Mouse (Mus musculus) ES-E14 (cell line): ENCODE measurements at regions not wholly inside any gene's neighbourhood (a gene's known extent, or its start where the extent isn't known, plus 50 kb on each side); places are given as distances from the start of the nearest gene placed in this dataset.
"Not testable (repeated sequence)": the region's sequence is repeated elsewhere in the genome, so short reads cannot be mapped to it uniquely, and the experiment has no call there.

Experiments used
- DNase-seq: peaks from one replicate; pipeline ENCODE4 v3.0.0-alpha.2; 2013; ENCODE audit warnings: low read depth, low spot score
- H3K27ac ChIP-seq: 2 replicates; pipeline ENCODE4 v1.5.1; 2012; ENCODE audit warnings: low read depth, mild to moderate bottlenecking, low read length, moderate library complexity, mixed read lengths; ENCODE audit not compliant: poor library complexity, insufficient read depth, severe bottlenecking
- H3K36me3 ChIP-seq: 2 replicates; pipeline ENCODE4 v1.6.1; 2012; ENCODE audit warnings: mild to moderate bottlenecking, low read length, moderate library complexity, mixed read lengths; ENCODE audit not compliant: control insufficient read depth, poor library complexity, insufficient read depth, severe bottlenecking
- H3K4me1 ChIP-seq, 2 experiments: fragments of 150-350 bp in 1 of 2; sonication (generic) in 1 of 2; 2 replicates each; pipeline ENCODE4 v1.6.1; 2012; ENCODE audit warnings: low read length in 2 of 2, mild to moderate bottlenecking in 1 of 2, mixed read lengths in 1 of 2; ENCODE audit not compliant: control insufficient read depth in 2 of 2, insufficient read depth in 2 of 2, poor library complexity in 1 of 2
- H3K4me3 ChIP-seq, 2 experiments: fragments of 150-350 bp in 1 of 2; sonication (generic) in 1 of 2; 2 replicates each; pipeline ENCODE4 v1.5.1; 2012; ENCODE audit warnings: low read length in 2 of 2, low read depth in 1 of 2, mild to moderate bottlenecking in 1 of 2, mixed read lengths in 1 of 2; ENCODE audit not compliant: insufficient read depth in 1 of 2, poor library complexity in 1 of 2, severe bottlenecking in 1 of 2
- H3K9ac ChIP-seq: 2 replicates; pipeline ENCODE4 v1.6.1; 2012; ENCODE audit warnings: low read depth, mild to moderate bottlenecking, low read length, mixed read lengths; ENCODE audit not compliant: poor library complexity, insufficient read depth, severe bottlenecking
- H3K9me3 ChIP-seq: fragments of 150-350 bp; sonication (generic); 2 replicates; pipeline ENCODE4 v1.6.1; 2012; ENCODE audit warnings: low read depth, mild to moderate bottlenecking, low read length; ENCODE audit not compliant: control insufficient read depth, insufficient read depth
- CHD2 ChIP-seq: IDR thresholded peaks from 2 replicates; pipeline ENCODE4 v1.6.1; 2014; ENCODE audit warnings: mild to moderate bottlenecking, low read depth, low read length, inconsistent platforms
- HCFC1 ChIP-seq: IDR thresholded peaks from 2 replicates; pipeline ENCODE4 v1.6.1; 2012; ENCODE audit warnings: low read length, inconsistent platforms, borderline replicate concordance; ENCODE audit not compliant: insufficient read depth
- MAFK ChIP-seq: IDR thresholded peaks from 2 replicates; pipeline ENCODE4 v1.6.1; 2014; ENCODE audit warnings: mild to moderate bottlenecking, low read depth, low read length, inconsistent platforms; ENCODE audit not compliant: insufficient read depth
- ZC3H11A ChIP-seq: IDR thresholded peaks from 2 replicates; pipeline ENCODE4 v1.6.1; 2012; ENCODE audit warnings: low read depth, mild to moderate bottlenecking, inconsistent platforms, low read length, borderline replicate concordance
- ZNF384 ChIP-seq: IDR thresholded peaks from 2 replicates; pipeline ENCODE4 v1.6.1; 2012; ENCODE audit warnings: low read depth, low read length, inconsistent platforms
- in situ Hi-C, 2 experiments: fragments of 600-800 bp; cut with MboI; formaldehyde crosslinking; loops; one replicate each; pipeline ENCODE4 v1.15.1; 2025; ENCODE audit warnings: low sequenced_read_pairs in 2 of 2, inconsistent platforms in 1 of 2; ENCODE audit not compliant: unreplicated experiment in 2 of 2

- Histone ChIP-seq H3K9me3 (no peaks in the 10 kb centered on the region), H3K4me3 (no peak overlapping the region), H3K36me3 (no peaks in the 10 kb centered on the region), H3K27ac (no peak overlapping the region), H3K9ac (no peak overlapping the region), H3K4me1 (no peaks in the 10 kb centered on the region)
- in situ Hi-C loops, result no loop called here
- TF ChIP-seq HCFC1, result no peak
- TF ChIP-seq CHD2, result no peak
- no peak for TF ChIP-seq ZNF384
- TF ChIP-seq MAFK, result no peak
- TF ChIP-seq ZC3H11A, result no peak
- DNase-seq, result no peak
Observed at GRCm38 (mm10) chr1:17392114-17392819, 753.4 kb downstream of the Crisp4 start.

GRCm38 (mm10) chr1:17377562-17377961 lies 768.1 kb downstream of the Crisp4 start:
- no peak overlapping the region for H3K9ac ChIP-seq
- H3K27ac ChIP-seq, result no peak overlapping the region
- no peaks in the 10 kb centered on the region for H3K9me3 ChIP-seq
- no peak for TF ChIP-seq HCFC1
- no peak for TF ChIP-seq ZC3H11A
- no peak for TF ChIP-seq MAFK
- no peak for TF ChIP-seq CHD2
- no peak for TF ChIP-seq ZNF384
- H3K36me3 ChIP-seq, result no peaks in the 10 kb centered on the region
- no peak overlapping the region for H3K4me3 ChIP-seq
- H3K4me1 ChIP-seq, result no peaks in the 10 kb centered on the region
- no peak for DNase-seq
- in situ Hi-C loops, result no loop called here

- no peak overlapping the region for H3K4me3 ChIP-seq
- no peak overlapping the region for H3K27ac ChIP-seq
- no peaks in the 10 kb centered on the region for H3K4me1 ChIP-seq
- TF ChIP-seq MAFK, result no peak
- TF ChIP-seq ZC3H11A, result no peak
- TF ChIP-seq CHD2, result no peak
- no peak for TF ChIP-seq HCFC1
- no peak for TF ChIP-seq ZNF384
- in situ Hi-C loops, result no loop called here
- no peaks in the 10 kb centered on the region for H3K9me3 ChIP-seq
- no peak for DNase-seq
- H3K36me3 ChIP-seq, result no peaks in the 10 kb centered on the region
- no peak overlapping the region for H3K9ac ChIP-seq
Observed at GRCm38 (mm10) chr1:17348271-17348670, 797.4 kb downstream of the Crisp4 start.

- H3K9me3 ChIP-seq, result no peaks in the 10 kb centered on the region
- H3K36me3 ChIP-seq, result no peaks in the 10 kb centered on the region
- H3K27ac ChIP-seq, result no peak overlapping the region
- no peak for DNase-seq
- TF ChIP-seq ZC3H11A, result no peak
- no peak for TF ChIP-seq ZNF384
- TF ChIP-seq MAFK, result no peak
- no peak for TF ChIP-seq CHD2
- no peak for TF ChIP-seq HCFC1
- in situ Hi-C loops, result no loop called here
- no peak overlapping the region for H3K4me3 ChIP-seq
- no peak overlapping the region for H3K9ac ChIP-seq
- no peaks in the 10 kb centered on the region for H3K4me1 ChIP-seq
Observed at GRCm38 (mm10) chr1:17337827-17338226, 807.9 kb downstream of the Crisp4 start.

GRCm38 (mm10) chr1:17311392-17311791 lies 834.3 kb downstream of the Crisp4 start:
- in situ Hi-C loops, result not testable (repeated sequence)

GRCm38 (mm10) chr1:17309928-17310327 lies 835.8 kb downstream of the Crisp4 start:
- DNase-seq, H3K36me3 ChIP-seq, H3K4me3 ChIP-seq, H3K27ac ChIP-seq, H3K9me3 ChIP-seq, in situ Hi-C loops, H3K9ac ChIP-seq, H3K4me1 ChIP-seq: not testable (repeated sequence)

More at GRCm38 (mm10) chr1:17311392-17311791, 834.3 kb downstream of the Crisp4 start:
- not testable (repeated sequence) for H3K9ac ChIP-seq, H3K36me3 ChIP-seq, H3K9me3 ChIP-seq, DNase-seq, H3K27ac ChIP-seq, H3K4me3 ChIP-seq, H3K4me1 ChIP-seq
